Mouse (Mus musculus): Measurements from ENCODE around the gene Rpl36-ps4.
"Not testable (repeated sequence)": the region's sequence is repeated elsewhere in the genome, so short reads cannot be mapped to it uniquely, and the experiment has no call there.

Rpl36-ps4 gene

GRCm38 (mm10) chr17:87936156-87936555, 15.4 kb downstream of the Rpl36-ps4 start:
- in situ Hi-C loops (cut with MboI, MseI) = loop anchor here (5.0 kb wide), 1 partner anchor 39 kb away; no protein-coding TSS in a partner anchor

GRCm38 (mm10) chr17:87948965-87949584, 28.3 kb downstream of the Rpl36-ps4 start:
- in situ Hi-C loops (cut with MboI, MseI) = loop anchor here (5.0 kb wide), 1 partner anchor 167 kb away; no protein-coding TSS in a partner anchor

- in situ Hi-C loops (cut with MboI, MseI) = not testable (repeated sequence)
These were observed 33.9 kb downstream of the Rpl36-ps4 start for GRCm38 (mm10) chr17:87954618-87955124.

GRCm38 (mm10) chr17:87957096-87957840, 36.5 kb downstream of the Rpl36-ps4 start:
- in situ Hi-C loops (cut with MboI, MseI) = no loop called here

- in situ Hi-C loops (cut with MboI, MseI) = no loop called here
These were observed 37.5 kb downstream of the Rpl36-ps4 start for GRCm38 (mm10) chr17:87958283-87958682.

- in situ Hi-C loops (cut with MboI, MseI) = not testable (repeated sequence)
These were observed 38.6 kb downstream of the Rpl36-ps4 start for GRCm38 (mm10) chr17:87959406-87959805.

GRCm38 (mm10) chr17:87959931-87960330, 39.2 kb downstream of the Rpl36-ps4 start:
- in situ Hi-C loops (cut with MboI, MseI) = not testable (repeated sequence)

GRCm38 (mm10) chr17:87963081-87964075, 42.6 kb downstream of the Rpl36-ps4 start:
- in situ Hi-C loops (cut with MboI, MseI) = no loop called here

- in situ Hi-C loops (cut with MboI, MseI) = not testable (repeated sequence)
These were observed 47.7 kb downstream of the Rpl36-ps4 start for GRCm38 (mm10) chr17:87968483-87968926.

All from T-helper 2 cell (primary cell).